Mouse (Mus musculus): ENCODE measurements around the gene Pgm5. TPM values are rescaled to one million over a fixed set of nuclear protein-coding genes. Genes with fewer than 3 reads are reported as not detected.

Pgm5 gene
- total RNA-seq, 1 experiment, result 3.0 TPM

DNA sequence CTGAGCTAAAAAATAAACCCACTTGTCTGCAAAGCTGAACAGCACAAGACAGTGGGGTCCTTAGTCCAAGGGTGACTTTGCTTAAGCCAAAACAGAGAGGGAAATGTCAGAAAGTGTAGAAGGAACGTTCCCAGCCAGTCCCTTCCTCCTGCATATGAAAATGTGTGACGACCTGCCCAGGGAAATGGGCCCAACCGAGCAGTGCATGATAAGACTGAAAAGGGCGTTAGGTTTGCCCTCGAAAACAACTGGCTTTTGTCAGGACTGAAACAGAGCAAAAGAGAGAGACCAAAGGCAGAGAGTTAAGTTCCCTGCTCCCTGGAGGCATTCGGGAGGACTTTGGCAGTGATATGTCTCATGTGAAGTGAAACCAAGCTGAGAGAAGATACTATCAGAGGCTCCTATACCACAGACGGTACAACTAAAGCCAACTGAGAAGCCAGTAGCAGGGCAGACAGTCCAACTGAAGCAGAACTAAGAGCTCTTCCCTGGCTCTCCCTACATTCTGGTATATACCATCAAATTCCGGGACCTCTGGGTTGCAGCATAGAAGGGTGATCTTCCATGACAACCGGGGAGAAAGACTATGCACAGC, 68.0 kb downstream of the Pgm5 start:
- TF ChIP-seq ZC3H11A (IDR thresholded peaks at IDR 0.05; ENCODE audit: borderline replicate concordance, low read depth, low read length) (no peak), CHD2 (IDR thresholded peaks at IDR 0.05; ENCODE audit: low read depth, low read length) (no peak), HCFC1 (IDR thresholded peaks at IDR 0.05; ENCODE audit: borderline replicate concordance, insufficient read depth, low read length) (no peak), MAFK (IDR thresholded peaks at IDR 0.05; ENCODE audit: insufficient read depth, low read depth, low read length) (no peak), ZNF384 (IDR thresholded peaks at IDR 0.05; ENCODE audit: low read depth, low read length) (no peak)
- no peak overlapping the region for H3K27ac ChIP-seq (ENCODE audit: insufficient read depth, low read depth, low read length, poor library complexity, severe bottlenecking)

GRCm38 (mm10) chr19:24792876-24793275, 68.8 kb downstream of the Pgm5 start:
- H3K4me3 ChIP-seq (ENCODE audit: insufficient read depth in 1 of 2, low read depth in 1 of 2, low read length in 2 of 2, poor library complexity in 1 of 2, severe bottlenecking in 1 of 2), result no peak overlapping the region
- no peak for DNase-seq (ENCODE audit: low read depth, low spot score)
- no peak overlapping the region for H3K27ac ChIP-seq (ENCODE audit: insufficient read depth, low read depth, low read length, poor library complexity, severe bottlenecking)
- no peak overlapping the region for H3K9ac ChIP-seq (ENCODE audit: insufficient read depth, low read depth, low read length, poor library complexity, severe bottlenecking)
- H3K4me1 ChIP-seq (ENCODE audit: control insufficient read depth in 2 of 2, insufficient read depth in 2 of 2, low read length in 2 of 2, poor library complexity in 1 of 2), result no peaks in the 10 kb centered on the region
- no peaks in the 10 kb centered on the region for H3K9me3 ChIP-seq (ENCODE audit: control insufficient read depth, insufficient read depth, low read depth, low read length)
- H3K36me3 ChIP-seq (ENCODE audit: control insufficient read depth, insufficient read depth, low read length, poor library complexity, severe bottlenecking), result no peaks in the 10 kb centered on the region
- no peak for TF ChIP-seq HCFC1 (IDR thresholded peaks at IDR 0.05; ENCODE audit: borderline replicate concordance, insufficient read depth, low read length)
- no peak for TF ChIP-seq MAFK (IDR thresholded peaks at IDR 0.05; ENCODE audit: insufficient read depth, low read depth, low read length)
- TF ChIP-seq ZNF384 (IDR thresholded peaks at IDR 0.05; ENCODE audit: low read depth, low read length), result no peak
- in situ Hi-C loops (cut with MboI; ENCODE audit: low sequenced_read_pairs in 2 of 2, unreplicated experiment in 2 of 2), result no loop called here

More for the DNA sequence above, 68.0 kb downstream of the Pgm5 start:
- no peaks in the 10 kb centered on the region for H3K9me3 ChIP-seq (ENCODE audit: control insufficient read depth, insufficient read depth, low read depth, low read length)
- H3K9ac ChIP-seq (ENCODE audit: insufficient read depth, low read depth, low read length, poor library complexity, severe bottlenecking), result no peak overlapping the region
- no peak overlapping the region for H3K4me3 ChIP-seq (ENCODE audit: insufficient read depth in 1 of 2, low read depth in 1 of 2, low read length in 2 of 2, poor library complexity in 1 of 2, severe bottlenecking in 1 of 2)
- no peaks in the 10 kb centered on the region for H3K4me1 ChIP-seq (ENCODE audit: control insufficient read depth in 2 of 2, insufficient read depth in 2 of 2, low read length in 2 of 2, poor library complexity in 1 of 2)
- H3K36me3 ChIP-seq (ENCODE audit: control insufficient read depth, insufficient read depth, low read length, poor library complexity, severe bottlenecking), result no peaks in the 10 kb centered on the region
- no peak for DNase-seq (ENCODE audit: low read depth, low spot score)
- in situ Hi-C loops (cut with MboI; ENCODE audit: low sequenced_read_pairs in 2 of 2, unreplicated experiment in 2 of 2), result no loop called here

GRCm38 (mm10) chr19:24785898-24786297, 75.8 kb downstream of the Pgm5 start:
- in situ Hi-C loops (cut with MboI; ENCODE audit: low sequenced_read_pairs in 2 of 2, unreplicated experiment in 2 of 2), result no loop called here
- TF ChIP-seq MAFK (IDR thresholded peaks at IDR 0.05; ENCODE audit: insufficient read depth, low read depth, low read length), result no peak
- no peak for TF ChIP-seq HCFC1 (IDR thresholded peaks at IDR 0.05; ENCODE audit: borderline replicate concordance, insufficient read depth, low read length)
- TF ChIP-seq CHD2 (IDR thresholded peaks at IDR 0.05; ENCODE audit: low read depth, low read length), result no peak
- TF ChIP-seq ZC3H11A (IDR thresholded peaks at IDR 0.05; ENCODE audit: borderline replicate concordance, low read depth, low read length), result no peak
- no peak for TF ChIP-seq ZNF384 (IDR thresholded peaks at IDR 0.05; ENCODE audit: low read depth, low read length)
- Histone ChIP-seq H3K27ac (ENCODE audit: insufficient read depth, low read depth, low read length, poor library complexity, severe bottlenecking) (no peak overlapping the region), H3K9ac (ENCODE audit: insufficient read depth, low read depth, low read length, poor library complexity, severe bottlenecking) (no peak overlapping the region), H3K4me3 (ENCODE audit: insufficient read depth in 1 of 2, low read depth in 1 of 2, low read length in 2 of 2, poor library complexity in 1 of 2, severe bottlenecking in 1 of 2) (no peak overlapping the region), H3K4me1 (ENCODE audit: control insufficient read depth in 2 of 2, insufficient read depth in 2 of 2, low read length in 2 of 2, poor library complexity in 1 of 2) (no peaks in the 10 kb centered on the region), H3K9me3 (ENCODE audit: control insufficient read depth, insufficient read depth, low read depth, low read length) (no peaks in the 10 kb centered on the region), H3K36me3 (ENCODE audit: control insufficient read depth, insufficient read depth, low read length, poor library complexity, severe bottlenecking) (no peaks in the 10 kb centered on the region)
- DNase-seq (ENCODE audit: low read depth, low spot score), result no peak

- in situ Hi-C loops (cut with MboI; ENCODE audit: low sequenced_read_pairs in 2 of 2, unreplicated experiment in 2 of 2), result no loop called here
- H3K4me3 ChIP-seq (ENCODE audit: insufficient read depth in 1 of 2, low read depth in 1 of 2, low read length in 2 of 2, poor library complexity in 1 of 2, severe bottlenecking in 1 of 2), result no peak overlapping the region
Measured at GRCm38 (mm10) chr19:24785056-24785675, 76.5 kb downstream of the Pgm5 start.

More at GRCm38 (mm10) chr19:24785056-24785675, 76.5 kb downstream of the Pgm5 start:
- no peak overlapping the region for H3K9ac ChIP-seq (ENCODE audit: insufficient read depth, low read depth, low read length, poor library complexity, severe bottlenecking)
- H3K4me1 ChIP-seq (ENCODE audit: control insufficient read depth in 2 of 2, insufficient read depth in 2 of 2, low read length in 2 of 2, poor library complexity in 1 of 2), result no peaks in the 10 kb centered on the region
- TF ChIP-seq ZNF384 (IDR thresholded peaks at IDR 0.05; ENCODE audit: low read depth, low read length) (no peak), MAFK (IDR thresholded peaks at IDR 0.05; ENCODE audit: insufficient read depth, low read depth, low read length) (no peak), ZC3H11A (IDR thresholded peaks at IDR 0.05; ENCODE audit: borderline replicate concordance, low read depth, low read length) (no peak), CHD2 (IDR thresholded peaks at IDR 0.05; ENCODE audit: low read depth, low read length) (no peak), HCFC1 (IDR thresholded peaks at IDR 0.05; ENCODE audit: borderline replicate concordance, insufficient read depth, low read length) (no peak)
- no peak overlapping the region for H3K27ac ChIP-seq (ENCODE audit: insufficient read depth, low read depth, low read length, poor library complexity, severe bottlenecking)
- H3K9me3 ChIP-seq (ENCODE audit: control insufficient read depth, insufficient read depth, low read depth, low read length), result no peaks in the 10 kb centered on the region
- DNase-seq (ENCODE audit: low read depth, low spot score), result no peak
- H3K36me3 ChIP-seq (ENCODE audit: control insufficient read depth, insufficient read depth, low read length, poor library complexity, severe bottlenecking), result no peaks in the 10 kb centered on the region

All from ES-E14 (cell line).